Mouse (Mus musculus) duodenum, adult 2 months (tissue): ENCODE measurements around the gene Cdh18. TPM values are rescaled to one million over a fixed set of nuclear protein-coding genes. Genes with fewer than 3 reads are reported as not detected.

Experiments
- polyA plus RNA-seq: library from polyadenylated mRNA; depleted of rRNA; stranded (reverse); fragments of >200 nt; gene quantifications from 2 replicates; pipeline ENCODE4 v1.2.3, GENCODE M21; 2012; ENCODE audit warnings: low replicate concordance; rRNA removed

Gene Cdh18
- polyA plus RNA-seq = not detected in 2 replicates

DNA sequence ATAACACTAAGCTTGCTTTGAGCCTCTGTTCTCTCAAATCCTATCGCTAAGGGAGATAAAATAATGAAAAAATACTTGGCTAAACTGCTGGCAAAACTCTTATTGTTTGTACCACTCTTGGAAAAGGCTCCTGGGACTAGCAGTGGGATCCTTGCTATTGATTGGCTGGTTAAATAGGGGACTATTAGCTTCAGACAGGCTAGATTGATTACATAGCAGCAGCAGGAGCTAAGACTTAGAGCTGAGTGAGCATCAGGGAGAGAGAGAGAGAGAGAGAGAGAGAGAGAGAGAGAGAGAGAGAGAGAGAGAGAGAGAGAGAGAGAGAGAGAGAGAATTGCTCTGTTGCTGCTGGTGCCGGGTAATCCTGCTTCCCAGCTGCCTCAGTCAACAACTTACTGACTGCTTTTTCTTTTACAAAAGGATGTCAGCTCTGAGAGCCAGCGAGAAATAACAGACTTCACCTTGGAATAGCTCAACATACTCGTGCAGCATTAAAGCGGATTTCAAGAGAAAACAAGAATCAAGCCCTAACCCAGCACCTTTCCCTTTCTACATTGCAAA is at the start of gene Cdh18:
TSS of gene Cdh18 (plus strand) at position 312 of the 561 bp plus-strand sequence.

